Mouse (Mus musculus): ENCODE measurements around the gene Adh6b. TPM values are rescaled to one million over a fixed set of nuclear protein-coding genes. Genes with fewer than 3 reads are reported as not detected.
"Not testable (repeated sequence)": the region's sequence is repeated elsewhere in the genome, so short reads cannot be mapped to it uniquely, and the experiment has no call there.

The Adh6b gene
- polyA plus RNA-seq, 1 experiment, result not detected

DNA sequence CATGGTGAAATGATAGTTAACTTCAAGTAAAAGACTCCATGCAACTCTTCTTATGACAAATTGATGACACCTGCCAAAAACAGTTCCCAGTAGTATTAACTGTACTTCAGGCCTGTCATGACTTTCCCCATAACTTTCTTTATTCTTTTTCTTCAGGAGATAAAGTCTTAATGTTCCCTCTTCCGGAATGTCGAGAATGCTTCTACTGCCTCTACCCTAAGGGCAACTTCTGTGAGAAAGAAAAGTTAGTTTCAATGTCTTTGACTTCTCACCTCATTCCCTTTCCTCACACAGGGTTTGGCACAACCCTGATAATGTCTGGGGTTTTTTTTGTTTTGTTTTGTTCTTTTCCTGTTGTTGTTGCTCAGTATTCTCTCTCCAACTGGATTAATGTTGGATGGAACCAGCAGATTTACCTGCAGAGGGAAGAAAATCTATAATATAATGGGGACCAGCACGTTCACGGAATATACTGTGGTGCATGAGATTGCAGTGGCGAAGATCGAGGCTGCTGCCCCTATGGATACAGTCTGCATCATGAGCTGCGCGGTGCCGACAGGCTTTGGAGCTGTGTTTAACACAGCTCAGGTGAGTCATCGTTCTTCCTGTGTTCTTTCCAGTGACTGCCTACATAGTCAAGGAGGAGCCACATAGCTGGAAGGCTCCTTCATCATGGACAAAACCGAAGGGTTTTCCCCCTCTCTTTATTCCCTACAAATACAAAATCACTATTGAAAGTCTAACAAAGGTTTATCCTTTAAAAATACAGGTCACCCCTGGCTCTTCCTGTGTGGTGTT, 10.6 kb downstream of the Adh6b start:
- no peaks in the 10 kb centered on the region for H3K36me3 ChIP-seq (replicated peaks; ENCODE audit: low read length)
- H3K9me3 ChIP-seq, result no peaks in the 10 kb centered on the region
- no peak overlapping the region for H3K4me3 ChIP-seq (replicated peaks)
- no peaks in the 10 kb centered on the region for H3K27me3 ChIP-seq (replicated peaks)
- H3K4me1 ChIP-seq, result no peaks in the 10 kb centered on the region
- TF ChIP-seq FLI1 (IDR thresholded peaks at IDR 0.05; ENCODE audit: low read length), result no peak
- no peak for TF ChIP-seq GATA1 (IDR thresholded peaks at IDR 0.05; ENCODE audit: borderline replicate concordance, low read length)

DNA sequence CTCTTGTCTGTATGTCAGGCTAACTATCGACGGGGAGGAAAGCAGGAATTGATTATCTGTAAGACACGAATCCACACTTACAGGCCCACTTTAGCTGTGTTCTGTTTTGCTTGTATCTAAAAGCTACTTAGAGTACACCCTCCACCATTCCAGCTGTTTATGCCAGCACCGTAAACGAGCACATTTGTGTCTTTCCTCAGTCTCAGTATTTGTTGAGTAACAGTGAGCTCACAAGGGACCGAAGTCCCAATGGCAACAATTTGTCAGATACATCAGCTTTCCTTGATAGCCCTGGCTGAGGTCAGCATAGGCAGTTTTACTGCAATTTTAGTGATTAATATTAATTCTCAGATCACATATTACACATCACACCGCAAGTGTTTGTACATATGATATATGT, 17.3 kb downstream of the Adh6b start:
- H3K9me3 ChIP-seq, result no peaks in the 10 kb centered on the region
- H3K36me3 ChIP-seq (replicated peaks; ENCODE audit: low read length), result no peaks in the 10 kb centered on the region
- no peak overlapping the region for H3K4me3 ChIP-seq (replicated peaks)
- no peaks in the 10 kb centered on the region for H3K27me3 ChIP-seq (replicated peaks)
- no peak for TF ChIP-seq FLI1 (IDR thresholded peaks at IDR 0.05; ENCODE audit: low read length)
- TF ChIP-seq GATA1 (IDR thresholded peaks at IDR 0.05; ENCODE audit: borderline replicate concordance, low read length), result no peak
- no peaks in the 10 kb centered on the region for H3K4me1 ChIP-seq

DNA sequence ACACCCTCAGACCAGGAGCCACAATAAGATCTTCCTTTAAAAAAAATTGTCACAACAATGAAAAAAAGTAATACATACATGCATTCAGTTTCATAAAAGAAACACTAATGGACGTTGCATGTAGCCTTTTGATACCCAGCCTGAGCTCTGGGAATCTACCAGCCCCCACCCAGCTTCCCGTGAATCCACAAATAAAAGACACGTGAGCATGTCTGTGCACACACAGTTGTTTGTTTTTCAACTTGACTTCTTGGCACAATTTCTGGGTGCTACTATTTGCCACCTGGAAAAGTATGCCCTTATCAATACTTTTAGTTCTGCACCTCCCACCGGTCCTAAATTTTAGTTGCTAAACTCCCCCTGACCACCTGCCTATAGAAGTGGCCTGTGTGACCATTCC, 19.1 kb downstream of the Adh6b start:
- no peak overlapping the region for H3K4me3 ChIP-seq (replicated peaks)
- no peaks in the 10 kb centered on the region for H3K36me3 ChIP-seq (replicated peaks; ENCODE audit: low read length)
- no peaks in the 10 kb centered on the region for H3K27me3 ChIP-seq (replicated peaks)
- TF ChIP-seq GATA1 (IDR thresholded peaks at IDR 0.05; ENCODE audit: borderline replicate concordance, low read length), result no peak
- no peak for TF ChIP-seq FLI1 (IDR thresholded peaks at IDR 0.05; ENCODE audit: low read length)
- H3K9me3 ChIP-seq, result no peaks in the 10 kb centered on the region
- no peaks in the 10 kb centered on the region for H3K4me1 ChIP-seq

DNA sequence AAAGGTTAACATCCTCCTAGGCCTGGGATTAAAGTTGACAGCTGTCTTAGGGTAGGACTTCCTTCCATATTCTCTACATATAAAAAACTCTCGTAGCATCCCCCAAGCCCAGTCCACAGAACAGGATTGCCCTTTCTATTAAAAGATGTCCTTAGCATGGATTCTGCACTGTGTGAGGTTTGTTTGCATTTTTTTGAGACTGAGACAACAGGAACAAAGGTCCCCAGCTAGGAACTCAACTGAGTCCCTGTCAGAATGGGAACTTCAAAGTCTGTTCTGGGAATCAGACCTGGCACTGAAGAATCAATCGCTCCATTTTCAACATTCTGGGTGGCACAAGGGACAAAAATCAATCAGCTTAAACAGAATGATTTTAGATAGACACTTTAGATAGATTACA, 21.3 kb downstream of the Adh6b start:
- H3K4me3 ChIP-seq (replicated peaks), result no peak overlapping the region
- H3K9me3 ChIP-seq, result no peaks in the 10 kb centered on the region
- TF ChIP-seq FLI1 (IDR thresholded peaks at IDR 0.05; ENCODE audit: low read length) (no peak), GATA1 (IDR thresholded peaks at IDR 0.05; ENCODE audit: borderline replicate concordance, low read length) (no peak)
- no peaks in the 10 kb centered on the region for H3K4me1 ChIP-seq
- no peaks in the 10 kb centered on the region for H3K36me3 ChIP-seq (replicated peaks; ENCODE audit: low read length)
- H3K27me3 ChIP-seq (replicated peaks), result no peaks in the 10 kb centered on the region

DNA sequence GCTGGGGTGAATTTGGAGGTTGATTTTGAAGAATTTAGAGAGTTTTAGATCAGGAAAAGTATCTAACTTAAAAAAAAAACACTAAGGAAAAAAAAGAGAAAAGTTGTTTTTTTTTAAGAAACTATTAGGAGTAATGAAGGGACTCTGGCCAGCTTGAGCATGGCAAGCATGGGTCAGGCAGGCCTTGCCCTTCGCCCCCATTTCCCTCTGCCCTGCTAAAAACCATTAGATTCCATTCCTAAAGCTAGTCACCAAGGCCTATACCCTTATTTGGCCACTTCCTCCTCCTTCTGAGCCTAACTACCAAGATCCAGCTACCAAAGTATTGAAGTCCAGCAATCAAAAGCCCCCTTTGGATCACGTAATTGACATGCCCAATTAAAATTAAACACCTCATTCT, 24.6 kb downstream of the Adh6b start:
- no peak for TF ChIP-seq FLI1 (IDR thresholded peaks at IDR 0.05; ENCODE audit: low read length)
- TF ChIP-seq GATA1 (IDR thresholded peaks at IDR 0.05; ENCODE audit: borderline replicate concordance, low read length), result no peak
- H3K4me3 ChIP-seq (replicated peaks), result no peak overlapping the region
- no peaks in the 10 kb centered on the region for H3K27me3 ChIP-seq (replicated peaks)
- no peaks in the 10 kb centered on the region for H3K4me1 ChIP-seq
- no peaks in the 10 kb centered on the region for H3K36me3 ChIP-seq (replicated peaks; ENCODE audit: low read length)
- no peaks in the 10 kb centered on the region for H3K9me3 ChIP-seq

DNA sequence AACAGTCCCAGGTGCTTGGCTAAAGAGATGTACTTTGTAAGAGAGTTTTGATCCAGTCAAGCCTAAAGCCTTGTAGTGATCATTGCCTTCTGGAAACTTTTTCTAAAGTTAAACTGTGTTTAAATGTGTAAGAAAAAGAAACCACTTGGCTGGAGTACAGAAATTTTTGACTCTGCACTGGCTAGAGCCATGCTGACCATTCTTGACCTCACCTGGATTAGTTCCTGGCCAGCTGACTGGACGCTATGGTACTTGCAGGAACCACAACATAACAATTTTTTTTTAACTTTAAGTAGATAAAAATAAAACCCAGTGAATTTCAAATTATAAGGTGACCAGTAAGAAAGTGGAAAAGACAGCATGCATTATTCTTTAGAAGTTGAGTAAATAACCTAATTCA, 28.0 kb downstream of the Adh6b start:
- no peaks in the 10 kb centered on the region for H3K27me3 ChIP-seq (replicated peaks)
- no peaks in the 10 kb centered on the region for H3K4me1 ChIP-seq
- H3K36me3 ChIP-seq (replicated peaks; ENCODE audit: low read length), result no peaks in the 10 kb centered on the region
- H3K4me3 ChIP-seq (replicated peaks), result no peak overlapping the region
- TF ChIP-seq FLI1 (IDR thresholded peaks at IDR 0.05; ENCODE audit: low read length) (no peak), GATA1 (IDR thresholded peaks at IDR 0.05; ENCODE audit: borderline replicate concordance, low read length) (no peak)
- H3K9me3 ChIP-seq, result no peaks in the 10 kb centered on the region

DNA sequence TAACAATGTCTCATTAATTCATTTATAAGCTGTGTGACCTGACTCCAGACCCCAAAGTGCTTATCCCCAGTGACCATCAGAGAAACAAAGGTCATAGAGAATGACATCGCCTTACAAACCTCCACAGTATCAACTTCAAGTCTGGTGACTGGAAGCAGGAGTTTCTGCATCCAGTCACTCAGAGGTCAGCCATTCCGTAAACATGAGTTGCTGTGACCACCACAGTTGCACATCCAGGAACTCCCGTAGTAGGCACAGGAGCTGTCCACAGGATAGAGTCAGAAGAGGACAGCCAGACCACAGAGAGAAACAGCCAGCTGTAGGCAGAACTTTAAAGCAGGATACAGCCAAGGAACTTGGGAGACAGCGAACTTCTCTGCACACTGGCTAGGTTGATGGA, 28.7 kb downstream of the Adh6b start:
- not testable (repeated sequence) for H3K4me1 ChIP-seq; H3K27me3 ChIP-seq (replicated peaks); H3K9me3 ChIP-seq; H3K4me3 ChIP-seq (replicated peaks); H3K36me3 ChIP-seq (replicated peaks; ENCODE audit: low read length)

DNA sequence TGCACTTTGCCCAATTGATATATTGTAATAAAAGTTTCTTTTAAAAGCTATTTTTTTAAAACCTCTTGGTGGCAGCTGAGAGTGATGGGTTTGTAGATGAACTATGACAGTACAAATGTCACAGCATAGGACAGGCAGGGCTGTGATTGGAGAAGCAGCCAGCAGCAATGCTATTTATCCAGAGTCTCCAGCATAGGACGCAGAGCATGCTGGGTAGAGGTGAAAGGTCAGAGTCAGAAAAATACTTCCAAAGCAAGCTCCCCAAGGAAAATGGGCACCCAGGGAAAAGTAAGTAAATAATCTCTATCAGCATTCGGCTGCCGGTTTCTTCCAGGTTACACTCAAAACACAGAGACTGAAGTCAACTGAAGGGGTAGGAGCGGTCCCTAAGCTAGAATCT, 32.3 kb downstream of the Adh6b start:
- no peaks in the 10 kb centered on the region for H3K9me3 ChIP-seq

DNA sequence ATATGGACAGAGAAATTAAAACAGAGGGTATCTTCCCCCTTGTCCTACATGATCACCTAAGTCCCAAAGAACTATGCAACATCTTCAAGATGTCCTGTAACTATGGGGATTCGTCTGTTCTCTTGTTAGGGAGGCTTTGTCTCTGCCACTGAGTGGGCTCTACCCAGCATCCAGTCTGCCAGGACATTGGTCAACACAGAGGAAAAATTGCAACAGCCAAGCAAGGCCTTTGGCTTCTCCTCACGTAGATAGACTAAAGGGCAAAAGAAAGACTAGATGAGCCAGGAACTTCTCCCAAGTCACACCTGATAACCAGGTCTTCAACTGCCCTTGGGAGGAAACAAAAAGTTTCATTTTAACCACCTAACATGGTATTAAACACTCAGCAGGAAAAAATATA, 33.6 kb downstream of the Adh6b start:
- no peak overlapping the region for H3K4me3 ChIP-seq (replicated peaks)

More for the DNA sequence above, 32.3 kb downstream of the Adh6b start:
- Histone ChIP-seq H3K4me3 (replicated peaks) (no peak overlapping the region), H3K27me3 (replicated peaks) (no peaks in the 10 kb centered on the region), H3K4me1 (no peaks in the 10 kb centered on the region), H3K36me3 (replicated peaks; ENCODE audit: low read length) (no peaks in the 10 kb centered on the region)
- TF ChIP-seq GATA1 (IDR thresholded peaks at IDR 0.05; ENCODE audit: borderline replicate concordance, low read length), result no peak
- no peak for TF ChIP-seq FLI1 (IDR thresholded peaks at IDR 0.05; ENCODE audit: low read length)

DNA sequence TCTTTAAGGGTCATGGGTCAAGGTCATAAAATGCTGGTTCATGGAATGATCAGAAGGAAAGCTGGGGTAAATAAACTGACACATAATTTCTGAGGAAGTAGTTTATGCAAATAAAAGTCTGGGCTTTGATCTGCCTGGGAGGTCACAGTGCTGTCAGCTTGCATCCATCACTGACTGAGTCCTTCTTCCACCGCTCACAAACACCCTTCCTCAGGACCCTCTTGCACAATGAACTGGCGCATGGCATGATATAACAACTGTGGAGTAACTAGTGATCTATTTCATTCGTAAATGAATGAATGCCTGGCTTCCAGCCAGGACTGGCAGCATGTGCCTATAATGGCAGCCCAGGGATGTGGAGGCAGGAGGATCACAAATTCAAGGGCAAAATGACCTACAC, 39.6 kb downstream of the Adh6b start:
- TF ChIP-seq GATA1 (IDR thresholded peaks at IDR 0.05; ENCODE audit: borderline replicate concordance, low read length), result no peak
- no peaks in the 10 kb centered on the region for H3K9me3 ChIP-seq
- H3K4me3 ChIP-seq (replicated peaks), result no peak overlapping the region
- H3K36me3 ChIP-seq (replicated peaks; ENCODE audit: low read length), result no peaks in the 10 kb centered on the region
- no peaks in the 10 kb centered on the region for H3K4me1 ChIP-seq
- H3K27me3 ChIP-seq (replicated peaks), result no peaks in the 10 kb centered on the region

More for the DNA sequence above, 33.6 kb downstream of the Adh6b start:
- TF ChIP-seq FLI1 (IDR thresholded peaks at IDR 0.05; ENCODE audit: low read length) (no peak), GATA1 (IDR thresholded peaks at IDR 0.05; ENCODE audit: borderline replicate concordance, low read length) (no peak)
- Histone ChIP-seq H3K27me3 (replicated peaks) (no peaks in the 10 kb centered on the region), H3K4me1 (no peaks in the 10 kb centered on the region), H3K9me3 (no peaks in the 10 kb centered on the region), H3K36me3 (replicated peaks; ENCODE audit: low read length) (no peaks in the 10 kb centered on the region)

DNA sequence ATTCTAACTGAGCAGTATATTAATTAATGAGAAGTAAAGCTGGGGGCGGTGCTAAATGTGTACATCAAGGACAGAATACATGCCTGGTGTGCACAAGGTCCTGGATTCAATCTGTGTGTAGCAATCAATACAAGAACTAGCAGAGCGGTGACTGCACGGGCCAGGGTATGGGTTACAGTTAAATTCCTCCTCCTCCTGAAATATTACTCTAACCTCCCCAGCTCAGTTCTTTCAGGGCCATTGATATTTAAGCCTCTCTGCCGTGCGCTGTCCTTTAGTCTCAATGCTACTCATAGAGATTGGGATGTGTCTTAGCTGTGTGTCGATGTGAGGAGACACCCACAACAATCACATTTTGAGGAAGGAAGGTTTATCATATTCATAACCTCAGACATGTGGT, 45.6 kb downstream of the Adh6b start:
- TF ChIP-seq GATA1 (IDR thresholded peaks at IDR 0.05; ENCODE audit: borderline replicate concordance, low read length) (no peak), FLI1 (IDR thresholded peaks at IDR 0.05; ENCODE audit: low read length) (no peak)

More for the DNA sequence above, 45.6 kb downstream of the Adh6b start:
- Histone ChIP-seq H3K36me3 (replicated peaks; ENCODE audit: low read length) (no peaks in the 10 kb centered on the region), H3K4me3 (replicated peaks) (no peak overlapping the region), H3K27me3 (replicated peaks) (no peaks in the 10 kb centered on the region), H3K9me3 (no peaks in the 10 kb centered on the region), H3K4me1 (no peaks in the 10 kb centered on the region)
